Mouse (Mus musculus) thymus, adult 2 months (tissue): ENCODE measurements around the gene Pou2f2.

Source experiments
- CTCF ChIP-seq: fragments of 200-500 bp; IDR thresholded peaks from 2 replicates; pipeline ENCODE4 v1.5.1; 2012; ENCODE audit warnings: mild to moderate bottlenecking, control low read depth, low read length, moderate library complexity, borderline replicate concordance; ENCODE audit not compliant: control insufficient read depth, poor library complexity, insufficient read depth; ENCODE audit errors: extremely low read depth
- POLR2A ChIP-seq: fragments of 200-500 bp; IDR thresholded peaks from 2 replicates; pipeline ENCODE4 v1.6.1; 2012; ENCODE audit warnings: mild to moderate bottlenecking, low read length, control low read depth, moderate library complexity; ENCODE audit not compliant: control insufficient read depth, poor library complexity, insufficient read depth; ENCODE audit errors: extremely low read depth

DNA sequence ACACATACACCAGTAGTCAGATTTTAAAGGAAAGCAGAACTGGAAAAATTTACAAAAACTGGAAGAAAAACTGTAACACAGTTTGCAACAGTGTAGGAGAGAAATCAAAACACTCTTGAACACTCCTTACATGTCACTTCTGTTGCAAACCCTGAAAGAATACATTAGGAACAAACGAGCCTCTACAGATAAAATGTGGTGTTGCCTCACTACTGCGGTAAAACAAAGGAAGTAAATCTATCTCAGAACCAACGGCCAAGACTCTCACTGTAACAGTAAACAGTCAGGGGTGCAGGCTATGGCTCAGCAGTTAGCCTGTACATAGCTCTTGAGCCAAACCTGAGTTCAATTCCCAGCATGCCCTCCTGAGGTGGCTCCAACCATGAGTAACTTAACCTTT is 33.6 kb upstream of the Pou2f2 start:
- TF ChIP-seq CTCF (no peak), POLR2A (no peak)
